Mouse (Mus musculus): ENCODE measurements at regions not wholly inside any gene's neighbourhood (a gene's known extent, or its start where the extent isn't known, plus 50 kb on each side); places are given as distances from the start of the nearest gene placed in this dataset.

GRCm38 (mm10) chr17:80779782-80780181, 51.5 kb upstream of the Map4k3 start:
- Histone ChIP-seq H3K4me1 (ENCODE audit: control insufficient read depth, insufficient read depth, low read length) (peaks cover 10% of the 10 kb centered on the region), H3K79me2 (ENCODE audit: control insufficient read depth, insufficient read depth, low read length) (no peaks in the 10 kb centered on the region), H3K27me3 (ENCODE audit: control insufficient read depth, insufficient read depth, low read length) (no peaks in the 10 kb centered on the region), H3K4me3 (ENCODE audit: insufficient read depth, low read depth, low read length) (no peak overlapping the region), H3K27ac (replicated peaks; ENCODE audit: insufficient read depth, low read depth, low read length) (no peak overlapping the region), H3K36me3 (ENCODE audit: control insufficient read depth, insufficient read depth, low read length) (no peaks in the 10 kb centered on the region), H3K9ac (ENCODE audit: low read depth, low read length) (no peak overlapping the region)
- 87% methylated on average over 6 of the region's 6 CpGs for WGBS
- DNase-seq (ENCODE audit: extremely low read depth, low read depth, low spot score) = no peak
- TF ChIP-seq POLR2A (IDR thresholded peaks at IDR 0.05; ENCODE audit: extremely low read depth, insufficient read depth, low read length) (no peak), CTCF (IDR thresholded peaks at IDR 0.05; ENCODE audit: low read depth, low read length) (no peak)

All from liver, adult 2 months (tissue).